ENCODE assay signal across 9 mouse cellular contexts in genomic region chr11:6677530-6677929, GRCm38 (mm10). TPM values are rescaled to one million over a fixed set of nuclear protein-coding genes. Genes with fewer than 3 reads are reported as not detected.
A peak's percentile ranks its signal among the peaks of the same experiment; 100 is the strongest.
DNase-seq lines count a peak whose midpoint lies in the region; ATAC-seq and TF ChIP-seq lines count a peak whose summit lies in the region.
"Had no signal": no experiment of that assay in that cellular context is flagged by ENCODE, and none has a peak within 500 bp of the region (broad histone marks: within the 10 kb centered on the region; RNA-seq: fewer than 3 reads in every experiment).

No protein-coding gene starts in this region.

- H3K27ac ChIP-seq in layer of hippocampus, adult 2 months: no peak overlapping the region
- H3K27ac ChIP-seq in midbrain, embryonic 14.5 days (replicated peaks; ENCODE audit: low read depth, low read length): no peak overlapping the region

- H3K36me3 ChIP-seq in midbrain, embryonic 14.5 days (ENCODE audit: control insufficient read depth, insufficient read depth, low read length): no peaks in the 10 kb centered on the region

- no peak overlapping the region for H3K9ac ChIP-seq in midbrain, embryonic 14.5 days (replicated peaks; ENCODE audit: low read length)

- no peaks in the 10 kb centered on the region for H3K4me1 ChIP-seq in midbrain, embryonic 14.5 days (ENCODE audit: control insufficient read depth, insufficient read depth, low read length)

- H3K9me3 ChIP-seq in midbrain, embryonic 14.5 days (ENCODE audit: control insufficient read depth, low read length): no peaks in the 10 kb centered on the region

- no peak overlapping the region for H3K4me2 ChIP-seq in midbrain, embryonic 14.5 days (ENCODE audit: low read length)

- 12% methylated on average over 7 of the region's 7 CpGs for WGBS in midbrain, embryonic 14.5 days

- H3K27me3 ChIP-seq in midbrain, embryonic 14.5 days (ENCODE audit: control insufficient read depth, insufficient read depth, low read length): no peaks in the 10 kb centered on the region

- TF ChIP-seq CTCF in layer of hippocampus, adult 2 months (conservative IDR thresholded peaks at IDR 0.05): peak; percentile 55

- H3K4me3 ChIP-seq in layer of hippocampus, adult 2 months: no peak overlapping the region
- H3K4me3 ChIP-seq in midbrain, embryonic 14.5 days (replicated peaks; ENCODE audit: low read depth, low read length): no peak overlapping the region

- ATAC-seq in midbrain, embryonic 14.5 days (ENCODE audit: low FRiP score, low TSS enrichment): peak; percentile 65
- ATAC-seq in granulocyte monocyte progenitor cell, adult 5-6 weeks (replicated peaks; ENCODE audit: poor library complexity, severe bottlenecking): no peak

- no peak for DNase-seq in layer of hippocampus, adult 2 months (ENCODE audit: low spot score in 2 of 2)
- no peak for DNase-seq in layer of hippocampus, postnatal 14 days (ENCODE audit: low spot score in 2 of 2)
- DNase-seq in embryo, embryonic 10.5 days (ENCODE audit: low spot score): peak; percentile 51
- peak; percentile 36 to 55 for DNase-seq in kidney, adult 8-10 months
- peak; percentile 46 for DNase-seq in midbrain, embryonic 14.5 days
- DNase-seq in spleen, postnatal 10 days (ENCODE audit: low spot score in 2 of 2): no peak
- DNase-seq in spleen, postnatal 4 days (ENCODE audit: low spot score in 2 of 2): no peak

RNA-seq across cellular contexts. Expression of gene Ramp3, which starts 19.2 kb away (rescaled TPM):
- 1 to 10 TPM; 6.1 to 7.6 TPM for total RNA-seq in layer of hippocampus, adult 2 months (2021)
- total RNA-seq in layer of hippocampus, postnatal 14 days (2021): 10 to 100 TPM in 1 of 2 experiments, 1 to 10 TPM in 1; 5.6 to 11.9 TPM
- polyA plus RNA-seq in midbrain, embryonic 14.5 days (2014; fragmentation: Nextera tagmentation; extraction: Ambion mirVana): 5.9 and 7.0 TPM in 2 replicates
- not detected in 2 replicates for total RNA-seq in granulocyte monocyte progenitor cell, adult 5-6 weeks (2014; fragmentation: Nextera tagmentation)
- not detected in 2 replicates for total RNA-seq in granulocyte monocyte progenitor cell, adult 5-6 weeks (2017)

RNA-seq across cellular contexts. Expression of gene Wap, which starts 39.1 kb away (rescaled TPM):
- total RNA-seq in layer of hippocampus, adult 2 months (2021): not detected
- total RNA-seq in layer of hippocampus, postnatal 14 days (2021): not detected
- not detected in 2 replicates for polyA plus RNA-seq in midbrain, embryonic 14.5 days (2014; fragmentation: Nextera tagmentation; extraction: Ambion mirVana)
- not detected in 2 replicates for total RNA-seq in granulocyte monocyte progenitor cell, adult 5-6 weeks (2014; fragmentation: Nextera tagmentation)
- not detected in 2 replicates for total RNA-seq in granulocyte monocyte progenitor cell, adult 5-6 weeks (2017)
- polyA plus RNA-seq: large intestine, adult 2 months had no signal

RNA-seq across cellular contexts. Expression of gene Tbrg4, which starts 51.7 kb away (rescaled TPM):
- total RNA-seq in layer of hippocampus, adult 2 months (2021): 10 to 100 TPM; 42.9 to 52.9 TPM
- total RNA-seq in layer of hippocampus, postnatal 14 days (2021): 10 to 100 TPM; 47.2 to 52.5 TPM
- 28.1 and 30.2 TPM in 2 replicates for polyA plus RNA-seq in midbrain, embryonic 14.5 days (2014; fragmentation: Nextera tagmentation; extraction: Ambion mirVana)
- 98.2 and 101 TPM in 2 replicates for total RNA-seq in granulocyte monocyte progenitor cell, adult 5-6 weeks (2014; fragmentation: Nextera tagmentation)
- 35.0 and 39.1 TPM in 2 replicates for total RNA-seq in granulocyte monocyte progenitor cell, adult 5-6 weeks (2017)

Comparison
In these comparisons a context has a peak if more than half of its experiments do, and no peak if none do; other contexts are left out.
1. DNase-seq: peak in embryo, embryonic 10.5 days (single experiment), kidney, adult 8-10 months (2 of 2) and midbrain, embryonic 14.5 days (single experiment); none in layer of hippocampus, adult 2 months (0 of 2), layer of hippocampus, postnatal 14 days (0 of 2), spleen, postnatal 10 days (0 of 2) and spleen, postnatal 4 days (0 of 2).
2. RNA of gene Ramp3, which starts 19.2 kb away (total RNA-seq): 5.6 to 11.9 TPM in layer of hippocampus, postnatal 14 days and 6.1 to 7.6 TPM in layer of hippocampus, adult 2 months; not detected in granulocyte monocyte progenitor cell, adult 5-6 weeks; every median in the first group is over 4 times any median in the second.